Mouse (Mus musculus) splenic B cell, adult 2 months (primary cell): ENCODE measurements around the gene Ispd.

Source experiments
- DNase-seq: peaks from one replicate; pipeline ENCODE4 v3.0.0-alpha.2; 2011; ENCODE audit warnings: low read depth, low spot score
- H3K27me3 ChIP-seq: 2 replicates; pipeline ENCODE4 v1.6.1; 2012; ENCODE audit warnings: mild to moderate bottlenecking, low read length, moderate library complexity, mixed read lengths; ENCODE audit not compliant: control insufficient read depth, poor library complexity, insufficient read depth, severe bottlenecking
- H3K36me3 ChIP-seq: 2 replicates; pipeline ENCODE4 v1.6.1; 2012; ENCODE audit warnings: mild to moderate bottlenecking, low read length, moderate library complexity, mixed read lengths; ENCODE audit not compliant: control insufficient read depth, poor library complexity, insufficient read depth, severe bottlenecking

The Ispd gene

DNA sequence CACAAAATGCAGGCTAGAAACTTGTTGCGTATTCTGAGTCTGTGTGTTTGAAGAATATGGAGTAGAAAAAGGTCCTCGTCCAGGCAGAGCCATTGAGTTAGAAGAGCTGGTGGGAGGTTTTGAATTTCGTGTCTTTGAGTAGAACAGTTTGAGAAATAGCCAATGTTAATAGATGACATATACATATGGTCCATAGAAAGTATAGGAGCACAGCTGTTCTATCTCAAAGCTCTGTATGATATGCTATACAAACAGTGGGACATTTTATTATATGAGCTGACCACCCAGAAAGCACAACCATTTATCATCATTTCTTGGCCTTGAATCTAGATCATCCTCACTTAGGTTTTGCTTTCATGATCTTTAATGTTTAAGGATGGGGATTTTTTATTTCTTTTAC, 116.3 kb downstream of the Ispd start:
- Histone ChIP-seq H3K36me3 (no peaks in the 10 kb centered on the region), H3K27me3 (no peaks in the 10 kb centered on the region)
- no peak for DNase-seq

DNA sequence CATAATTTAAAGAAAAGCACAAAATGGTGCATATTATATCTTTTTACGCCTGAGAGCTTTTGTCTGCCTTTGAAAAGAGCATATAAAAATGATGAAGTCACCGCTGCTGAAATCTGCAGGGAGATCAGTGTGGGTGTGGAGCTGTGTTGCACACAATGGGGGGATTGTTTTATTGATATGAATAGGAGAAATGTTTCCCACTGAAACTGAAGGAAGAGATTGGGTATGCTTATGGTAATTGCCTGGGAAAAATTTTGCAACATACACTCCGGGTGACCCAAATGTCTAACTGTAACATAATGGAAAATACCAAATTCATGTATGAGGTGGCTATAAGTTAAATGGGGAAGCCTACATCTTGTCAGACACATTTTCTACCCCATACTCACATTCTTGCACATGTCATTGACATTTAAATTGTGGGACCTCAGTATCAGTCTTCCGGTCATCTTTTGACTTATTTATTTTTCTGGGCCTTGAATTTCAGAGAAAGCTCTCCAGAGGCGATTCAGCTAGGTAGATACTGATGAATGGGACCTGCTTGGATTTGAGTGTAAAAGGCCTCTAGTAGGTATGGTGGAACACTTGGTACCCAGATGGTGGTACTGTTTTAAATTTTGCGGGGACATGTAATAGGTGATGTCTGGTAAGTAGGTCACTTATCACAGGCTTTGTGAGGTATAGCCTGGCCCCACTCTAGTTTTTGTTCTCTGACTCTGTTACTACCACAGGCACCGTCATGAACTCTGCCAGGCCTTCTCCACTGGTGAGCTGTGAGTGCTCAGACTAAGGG, 126.1 kb downstream of the Ispd start:
- no peak for DNase-seq
- Histone ChIP-seq H3K36me3 (no peaks in the 10 kb centered on the region), H3K27me3 (no peaks in the 10 kb centered on the region)

GRCm38 (mm10) chr12:36509954-36510642, 128.8 kb downstream of the Ispd start:
- no peaks in the 10 kb centered on the region for H3K27me3 ChIP-seq
- H3K36me3 ChIP-seq, result no peaks in the 10 kb centered on the region
- no peak for DNase-seq

GRCm38 (mm10) chr12:36521774-36522173, 140.5 kb downstream of the Ispd start:
- Histone ChIP-seq H3K36me3 (no peaks in the 10 kb centered on the region), H3K27me3 (no peaks in the 10 kb centered on the region)
- no peak for DNase-seq

- Histone ChIP-seq H3K36me3 (no peaks in the 10 kb centered on the region), H3K27me3 (no peaks in the 10 kb centered on the region)
- DNase-seq, result no peak
Measured at GRCm38 (mm10) chr12:36523515-36523914, 142.3 kb downstream of the Ispd start.

DNA sequence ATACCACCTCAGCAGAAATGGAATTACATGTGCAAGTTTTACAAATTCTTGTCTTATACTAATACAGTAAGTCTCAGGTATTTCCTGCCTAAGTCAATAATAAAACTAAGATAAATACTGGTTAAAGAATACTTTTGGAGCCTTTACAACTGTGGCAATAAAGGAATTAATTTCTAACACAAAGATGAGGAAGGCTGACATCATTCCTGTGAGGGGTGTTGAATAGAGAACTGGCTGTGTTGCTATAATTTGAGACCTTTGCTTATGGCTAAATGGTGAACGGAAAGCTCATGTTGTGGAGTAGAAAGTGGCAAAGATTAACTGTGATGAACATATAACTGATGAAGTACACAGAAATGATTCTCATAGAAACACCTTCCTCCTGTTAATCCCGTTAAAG, 149.7 kb downstream of the Ispd start:
- DNase-seq, result no peak
- Histone ChIP-seq H3K36me3 (no peaks in the 10 kb centered on the region), H3K27me3 (no peaks in the 10 kb centered on the region)

- no peaks in the 10 kb centered on the region for H3K27me3 ChIP-seq
- DNase-seq, result no peak
Measured at GRCm38 (mm10) chr12:36531421-36532072, 150.3 kb downstream of the Ispd start.

GRCm38 (mm10) chr12:36532525-36532924, 151.3 kb downstream of the Ispd start:
- Histone ChIP-seq H3K27me3 (no peaks in the 10 kb centered on the region), H3K36me3 (no peaks in the 10 kb centered on the region)
- DNase-seq, result no peak

More at GRCm38 (mm10) chr12:36531421-36532072, 150.3 kb downstream of the Ispd start:
- no peaks in the 10 kb centered on the region for H3K36me3 ChIP-seq

GRCm38 (mm10) chr12:36533160-36533900, 152.1 kb downstream of the Ispd start:
- Histone ChIP-seq H3K27me3 (no peaks in the 10 kb centered on the region), H3K36me3 (no peaks in the 10 kb centered on the region)
- DNase-seq, result no peak

- Histone ChIP-seq H3K27me3 (no peaks in the 10 kb centered on the region), H3K36me3 (no peaks in the 10 kb centered on the region)
- no peak for DNase-seq
Measured at GRCm38 (mm10) chr12:36534589-36534988, 153.3 kb downstream of the Ispd start.

DNA sequence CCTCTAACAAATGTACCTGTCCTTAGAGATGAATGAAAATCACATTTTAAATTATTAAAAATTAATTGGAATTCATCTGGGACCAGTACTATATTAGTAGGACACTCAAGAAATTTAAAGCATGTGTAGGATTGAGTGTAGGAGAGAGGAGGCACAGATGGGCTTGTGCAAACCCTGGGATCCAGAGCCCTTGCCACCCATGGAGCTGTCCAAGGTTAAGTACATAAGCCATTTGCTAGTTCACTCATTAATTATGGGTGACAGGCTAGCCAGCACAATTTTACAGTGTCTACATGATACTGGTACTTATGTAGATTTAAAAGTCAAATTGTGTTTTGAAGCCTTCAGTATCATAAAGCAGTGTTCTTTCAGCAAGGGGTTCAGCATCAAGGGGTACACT, 164.1 kb downstream of the Ispd start:
- no peaks in the 10 kb centered on the region for H3K27me3 ChIP-seq
- H3K36me3 ChIP-seq, result no peaks in the 10 kb centered on the region
- DNase-seq, result no peak

- Histone ChIP-seq H3K27me3 (no peaks in the 10 kb centered on the region), H3K36me3 (no peaks in the 10 kb centered on the region)
- no peak for DNase-seq
Measured at GRCm38 (mm10) chr12:36549474-36549873, 168.2 kb downstream of the Ispd start.

DNA sequence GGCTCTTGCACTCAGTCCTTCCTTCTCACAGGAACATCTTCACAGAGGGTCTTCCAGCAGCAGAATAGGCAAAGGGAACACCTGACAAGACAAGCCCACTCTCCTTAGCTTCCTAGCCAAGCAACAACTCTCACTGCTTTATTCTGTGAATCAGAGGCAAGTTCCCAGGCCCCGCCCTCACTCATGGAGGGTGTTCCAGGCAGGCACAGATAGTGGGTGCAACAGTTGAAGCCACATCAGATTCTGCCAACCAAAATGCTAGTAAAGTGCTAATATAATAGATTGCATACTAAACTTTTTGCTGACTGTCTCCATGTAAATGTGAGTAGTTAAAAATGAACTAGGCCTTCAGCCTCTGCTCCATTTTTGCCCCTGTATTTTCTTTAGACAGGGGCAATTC, 173.4 kb downstream of the Ispd start:
- no peaks in the 10 kb centered on the region for H3K27me3 ChIP-seq
- no peaks in the 10 kb centered on the region for H3K36me3 ChIP-seq
- DNase-seq, result no peak

GRCm38 (mm10) chr12:36564146-36564545, 182.9 kb downstream of the Ispd start:
- no peak for DNase-seq
- H3K27me3 ChIP-seq, result no peaks in the 10 kb centered on the region
- H3K36me3 ChIP-seq, result no peaks in the 10 kb centered on the region
